Mouse (Mus musculus): Measurements from ENCODE around the gene Vamp8.

Vamp8 gene

DNA sequence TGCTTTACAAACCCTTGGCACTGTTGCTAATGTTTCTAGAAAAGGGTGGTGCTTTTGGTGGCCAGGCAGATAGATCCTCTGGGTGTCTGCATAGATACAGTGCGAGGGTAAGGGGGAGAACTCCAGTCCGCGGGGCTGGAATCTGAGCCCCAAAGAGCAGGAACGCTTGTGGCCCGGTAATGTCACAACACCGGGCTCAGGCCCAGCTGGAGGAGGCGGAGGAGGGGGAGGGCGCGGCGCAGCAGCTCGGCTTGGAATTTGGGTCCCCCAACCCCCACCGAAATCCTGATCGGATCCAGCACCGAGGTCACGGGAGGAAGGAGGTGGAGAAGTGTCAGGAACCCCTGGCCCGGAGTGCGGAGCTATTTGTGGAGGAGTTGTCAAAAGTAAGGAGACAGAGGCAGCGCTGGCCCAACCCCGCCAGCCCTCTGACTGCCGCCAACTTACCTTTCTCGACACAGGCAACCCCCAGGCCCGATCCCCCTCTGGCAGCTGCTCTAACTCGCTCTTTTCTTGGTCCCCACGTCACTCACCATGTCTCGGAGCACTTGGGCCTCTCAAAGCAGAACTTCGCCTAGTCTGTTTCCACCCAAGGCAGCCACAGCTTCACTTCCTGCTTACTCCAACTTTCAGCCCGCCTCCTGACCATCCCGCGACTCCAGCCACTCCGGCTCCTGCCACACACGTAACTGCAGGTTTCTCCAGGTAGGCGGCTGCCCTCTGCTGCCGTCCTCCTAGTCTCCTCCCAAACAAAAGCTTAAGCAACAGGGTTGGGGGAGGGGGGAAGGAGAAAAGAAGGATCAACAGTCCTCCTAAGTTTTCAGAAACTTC, at the start of gene Vamp8:
TSS of gene Vamp8 (minus strand) at position 763 of the 831 bp plus-strand sequence.
- no peak for DNase-seq (ENCODE audit: low read depth, low spot score)

DNA sequence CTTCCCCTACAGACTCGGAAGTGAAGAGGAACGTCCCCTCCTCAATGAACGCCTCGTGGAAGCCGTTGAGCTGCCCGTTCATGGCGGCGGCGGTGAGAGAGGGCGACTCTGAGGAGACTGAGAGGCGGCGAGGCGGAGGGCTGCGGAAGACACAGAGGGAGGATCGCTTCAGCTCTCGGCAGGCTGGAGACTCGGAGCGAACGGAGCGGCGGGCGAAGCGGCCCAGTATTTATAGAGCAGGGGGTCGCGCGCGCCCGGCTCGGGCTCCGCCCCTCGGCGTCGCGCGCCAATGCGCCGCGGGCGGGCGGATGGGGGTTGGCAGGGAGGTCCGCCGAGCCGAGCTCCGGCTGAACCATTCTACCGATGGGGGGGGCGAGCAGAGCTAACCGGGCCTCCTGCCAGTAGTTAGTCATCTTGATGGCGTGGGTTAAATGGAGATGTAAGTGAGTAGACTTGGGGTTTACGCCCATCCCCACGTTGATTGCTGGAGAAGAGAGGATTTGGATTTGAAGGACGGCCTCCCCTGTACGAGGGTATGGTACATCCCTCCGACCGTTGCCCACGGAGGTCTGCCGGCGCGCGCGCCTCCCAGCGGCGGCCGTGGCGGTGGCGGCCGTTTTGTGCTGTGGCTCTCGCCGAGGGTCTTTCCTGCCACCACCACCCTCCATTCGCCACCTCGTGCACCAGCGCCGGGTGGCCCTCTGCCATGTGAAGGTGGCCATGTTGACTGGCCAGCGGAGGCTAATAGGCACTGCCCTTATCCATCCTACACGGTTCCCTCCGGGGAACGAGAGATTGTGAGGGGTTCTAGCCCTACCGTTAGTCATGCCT, 49.1 kb upstream of the Vamp8 start, which contains the start of gene Mat2a:
TSS of gene Mat2a (minus strand) at position 204 of the 831 bp plus-strand sequence.
- peak; percentile 94 for DNase-seq (ENCODE audit: low read depth, low spot score)

GRCm38 (mm10) chr6:72438862-72439354, 48.4 kb upstream of the Vamp8 start:
- DNase-seq (ENCODE audit: low read depth, low spot score) = peak; percentile 72

DNA sequence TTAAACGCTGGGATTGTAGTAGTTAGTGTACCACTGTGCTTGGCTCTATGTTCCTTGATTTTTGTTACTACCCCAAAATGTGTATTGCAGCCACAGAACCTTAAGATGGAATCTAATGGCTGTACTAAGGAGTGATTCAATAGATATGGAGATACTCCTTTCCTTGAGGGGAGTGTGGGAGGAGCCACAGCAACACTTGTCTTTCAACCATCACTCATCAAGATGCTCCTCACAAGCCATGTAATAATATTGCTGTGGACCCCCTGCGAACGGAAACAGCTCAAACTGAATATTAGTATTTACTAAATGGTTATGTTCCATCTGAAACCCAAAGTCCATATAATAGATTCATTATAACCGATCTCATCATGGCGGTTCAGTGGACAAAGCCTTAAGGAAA, 47.7 kb upstream of the Vamp8 start:
- no peak for DNase-seq (ENCODE audit: low read depth, low spot score)

DNA sequence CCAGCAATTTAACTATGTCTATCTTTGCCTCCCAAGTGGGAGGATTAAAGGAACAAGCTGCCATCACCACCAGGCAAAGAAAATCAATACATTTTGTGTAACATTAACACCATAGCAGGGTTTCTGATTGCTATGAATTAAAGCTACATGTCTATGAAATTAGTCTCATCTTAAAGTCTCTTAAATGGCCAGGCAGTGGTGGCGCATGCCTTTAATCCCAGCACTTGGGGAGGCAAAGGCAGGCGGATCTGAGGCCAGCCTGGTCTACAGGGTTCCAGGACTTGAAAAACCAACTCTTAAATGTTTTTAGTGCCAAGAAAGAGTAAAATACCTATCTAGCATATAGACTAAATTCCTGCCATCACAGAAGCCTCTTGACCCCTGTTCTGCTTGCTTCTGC, 41.6 kb upstream of the Vamp8 start:
- no peak for DNase-seq (ENCODE audit: low read depth, low spot score)

GRCm38 (mm10) chr6:72430989-72431921, 40.8 kb upstream of the Vamp8 start:
- no peak for DNase-seq (ENCODE audit: low read depth, low spot score)

DNA sequence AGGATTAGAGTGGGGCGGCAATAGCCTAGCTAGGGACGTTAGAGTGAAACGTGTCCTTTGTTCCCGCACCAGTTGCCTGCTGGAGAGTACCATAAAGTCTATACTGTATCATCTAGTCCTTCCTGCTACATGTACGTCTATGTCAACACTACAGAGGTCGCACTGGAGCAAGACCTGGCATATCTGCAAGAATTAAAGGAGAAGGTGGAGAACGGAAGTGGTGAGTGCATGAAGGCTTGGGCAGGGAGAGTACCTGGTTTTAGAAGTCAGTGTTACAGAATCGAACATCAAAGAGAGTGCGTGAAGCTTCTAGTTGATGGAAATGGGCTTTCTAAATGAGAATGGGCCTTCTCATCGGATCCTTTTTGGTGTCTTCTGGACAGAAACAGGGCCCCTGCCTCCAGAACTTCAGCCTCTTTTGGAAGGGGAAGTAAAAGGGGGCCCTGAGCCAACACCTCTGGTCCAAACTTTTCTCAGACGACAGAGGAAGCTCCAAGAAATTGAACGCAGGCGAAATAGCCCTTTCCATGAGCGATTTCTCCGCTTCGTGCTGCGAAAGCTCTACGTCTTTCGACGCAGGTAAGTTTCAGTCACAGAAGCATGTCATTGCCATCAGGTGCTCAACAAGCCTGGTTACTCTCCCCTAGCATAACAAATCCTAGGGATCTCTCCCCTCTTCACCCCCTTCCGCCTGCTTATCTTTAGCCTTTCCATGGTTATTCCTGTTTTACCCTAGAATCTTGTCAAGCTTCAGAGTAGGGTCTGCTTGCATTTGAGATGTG, 38.7 kb upstream of the Vamp8 start:
- no peak for DNase-seq (ENCODE audit: low read depth, low spot score)

DNA sequence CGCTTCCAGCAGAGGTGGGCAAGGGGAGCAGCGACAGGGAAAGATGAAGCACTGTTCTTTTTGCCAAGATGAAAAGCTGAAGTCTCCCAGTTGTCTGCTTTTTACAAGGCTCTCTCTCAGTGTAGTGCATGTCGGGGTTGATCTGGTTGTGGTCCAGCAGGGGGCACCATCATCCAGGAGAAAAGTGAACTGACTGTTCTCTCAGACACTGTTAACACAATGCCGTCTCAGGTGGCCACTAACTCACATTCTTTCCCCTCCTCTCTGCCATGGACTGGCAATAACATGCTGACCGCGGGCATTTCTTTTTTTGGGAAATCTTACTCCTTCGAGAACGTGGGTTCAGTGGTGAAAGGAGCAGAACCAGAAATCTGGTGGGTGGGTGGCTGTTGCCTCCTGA, 37.5 kb upstream of the Vamp8 start:
- no peak for DNase-seq (ENCODE audit: low read depth, low spot score)

- DNase-seq (ENCODE audit: low read depth, low spot score) = no peak
Observed at GRCm38 (mm10) chr6:72425646-72426045, 35.1 kb upstream of the Vamp8 start.

GRCm38 (mm10) chr6:72420901-72421300, 30.4 kb upstream of the Vamp8 start:
- no peak for DNase-seq (ENCODE audit: low read depth, low spot score)

GRCm38 (mm10) chr6:72419806-72420205, 29.3 kb upstream of the Vamp8 start:
- DNase-seq (ENCODE audit: low read depth, low spot score) = no peak

DNA sequence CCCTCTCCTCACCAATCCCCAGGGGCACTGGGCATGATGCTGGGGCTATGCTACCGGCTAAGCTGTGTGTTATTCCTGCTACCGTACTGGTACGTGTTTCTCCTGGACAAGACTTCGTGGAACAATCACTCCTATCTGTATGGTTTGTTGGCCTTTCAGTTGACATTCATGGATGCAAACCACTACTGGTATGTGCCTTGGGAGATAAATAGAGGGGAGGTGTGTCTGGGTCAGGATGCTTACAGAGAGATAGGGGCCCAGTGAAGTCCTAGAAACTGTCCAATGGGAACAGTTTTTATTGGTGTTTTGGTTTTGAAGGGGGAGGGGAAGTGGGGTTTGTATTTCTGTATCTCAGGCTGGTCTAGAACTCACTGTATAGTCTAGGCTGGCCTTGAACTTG, 27.8 kb upstream of the Vamp8 start:
- no peak for DNase-seq (ENCODE audit: low read depth, low spot score)

- DNase-seq (ENCODE audit: low read depth, low spot score) = no peak
Observed at GRCm38 (mm10) chr6:72415964-72416772, 25.7 kb upstream of the Vamp8 start.

GRCm38 (mm10) chr6:72415181-72415580, 24.7 kb upstream of the Vamp8 start:
- no peak for DNase-seq (ENCODE audit: low read depth, low spot score)

DNA sequence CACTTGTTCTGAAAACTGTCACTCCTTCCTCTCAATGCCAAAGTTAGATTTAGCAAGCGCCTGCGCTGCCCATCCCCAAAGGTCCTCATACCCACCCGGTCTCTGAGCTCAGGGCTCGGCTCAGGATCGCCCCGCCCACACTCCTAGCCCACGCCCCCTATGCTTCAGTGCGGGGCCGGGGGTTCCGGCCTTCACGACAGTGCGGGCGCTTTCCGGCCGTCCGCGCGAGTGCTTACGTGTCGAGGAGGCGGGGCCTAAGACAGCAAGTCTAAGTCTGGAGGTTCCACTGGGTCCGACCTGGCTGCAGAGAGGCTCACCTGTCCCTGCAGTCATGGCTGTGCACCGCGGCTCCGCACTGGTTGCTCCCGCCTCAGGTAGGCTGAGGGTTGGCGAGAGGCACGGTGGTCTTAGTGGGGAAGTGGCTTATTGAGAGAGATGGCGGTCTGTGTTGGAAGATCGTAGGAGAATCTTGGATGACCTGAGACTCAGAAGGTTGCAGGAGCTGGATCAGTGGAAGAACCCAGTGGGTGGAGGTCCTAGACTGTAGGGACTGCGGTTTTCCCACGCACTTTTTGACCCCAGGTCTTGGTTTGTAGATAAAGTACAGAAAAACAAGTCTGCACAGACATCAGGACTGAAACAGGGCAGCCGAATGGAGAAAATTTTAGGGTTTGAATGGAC, 23.7 kb upstream of the Vamp8 start, which contains the start of gene Ggcx:
TSS of gene Ggcx (plus strand) at position 233 of the 681 bp plus-strand sequence.
- peak; percentile 75 for DNase-seq (ENCODE audit: low read depth, low spot score)

DNA sequence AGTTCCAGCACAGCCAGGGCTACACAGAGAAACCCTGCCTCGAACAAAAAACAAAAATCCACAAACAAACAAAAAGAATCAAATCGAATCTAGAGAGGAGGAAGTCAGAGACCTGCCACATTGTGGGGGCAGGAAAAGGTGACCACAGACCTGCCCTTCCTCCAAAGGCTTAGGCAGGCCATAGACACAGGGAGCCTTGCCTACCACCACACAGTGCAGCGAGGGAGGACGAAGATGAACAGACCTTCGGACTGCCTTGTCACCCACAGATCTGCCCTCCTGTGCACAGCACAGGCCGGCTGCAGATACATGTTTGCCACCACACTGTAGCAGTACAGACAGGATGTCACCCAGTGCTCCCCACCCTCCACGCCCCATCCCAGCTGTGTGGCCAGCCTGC, 20.0 kb upstream of the Vamp8 start:
- no peak for DNase-seq (ENCODE audit: low read depth, low spot score)

- DNase-seq (ENCODE audit: low read depth, low spot score) = no peak
Observed at GRCm38 (mm10) chr6:72410003-72410402, 19.5 kb upstream of the Vamp8 start.

DNA sequence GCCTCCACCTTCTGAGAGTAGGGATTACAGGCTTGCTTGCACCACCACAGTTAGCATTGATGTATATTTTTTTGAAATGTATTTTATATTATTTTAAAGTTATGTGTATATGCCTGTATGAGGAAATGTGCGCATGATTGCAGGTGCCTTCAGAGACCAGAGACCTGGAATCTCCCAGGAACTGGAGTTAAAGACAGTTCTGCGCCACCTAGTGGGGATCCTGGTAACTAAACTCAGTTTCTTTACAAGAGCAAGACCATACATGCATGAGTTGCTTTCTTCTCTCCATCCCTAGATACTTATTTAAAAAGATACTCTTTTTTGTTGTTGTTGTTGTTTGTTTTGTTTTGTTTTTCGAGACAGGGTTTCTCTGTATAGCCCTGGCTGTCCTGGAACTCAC, 19.1 kb upstream of the Vamp8 start:
- no peak for DNase-seq (ENCODE audit: low read depth, low spot score)

- no peak for DNase-seq (ENCODE audit: low read depth, low spot score)
Observed at GRCm38 (mm10) chr6:72407119-72407518, 16.6 kb upstream of the Vamp8 start.

Measured in brain, embryonic 18.5 days (tissue).